Mouse (Mus musculus) heart, adult 2 months (tissue): Measurements from ENCODE around the gene Olfr183. TPM values are rescaled to one million over a fixed set of nuclear protein-coding genes. Genes with fewer than 3 reads are reported as not detected.
"Not testable (repeated sequence)": the region's sequence is repeated elsewhere in the genome, so short reads cannot be mapped to it uniquely, and the experiment has no call there.

Experiments
- DNase-seq, 2 experiments: peaks; one replicate each; pipeline ENCODE4 v3.0.0; 2021
- H3K27ac ChIP-seq: fragments of 200-600 bp; 2 replicates; pipeline ENCODE4 v1.8.1; 2022
- H3K27me3 ChIP-seq: fragments of 200-500 bp; 2 replicates; pipeline ENCODE4 v1.6.1; 2012; ENCODE audit warnings: mild to moderate bottlenecking, low read length, inconsistent platforms, mixed read lengths; ENCODE audit not compliant: control insufficient read depth, insufficient read depth
- H3K36me3 ChIP-seq: fragments of 200-500 bp; 2 replicates; pipeline ENCODE4 v1.6.1; 2012; ENCODE audit warnings: low read length, inconsistent platforms; ENCODE audit not compliant: control insufficient read depth, insufficient read depth
- H3K4me1 ChIP-seq: fragments of 200-500 bp; 2 replicates; pipeline ENCODE4 v1.6.1; 2011; ENCODE audit warnings: low read length; ENCODE audit not compliant: control insufficient read depth, insufficient read depth
- H3K4me3 ChIP-seq: fragments of 200-600 bp; 2 replicates; pipeline ENCODE4 v1.8.1; 2022
- H3K79me2 ChIP-seq: fragments of 200-500 bp; replicated peaks from 2 replicates; pipeline ENCODE4 v1.6.1; 2012; ENCODE audit warnings: mild to moderate bottlenecking, inconsistent platforms, low read length, moderate library complexity, mixed read lengths; ENCODE audit not compliant: control insufficient read depth, insufficient read depth
- H3K9ac ChIP-seq: fragments of 200-500 bp; 2 replicates; pipeline ENCODE4 v1.6.1; 2012; ENCODE audit warnings: low read depth, mild to moderate bottlenecking, control low read depth, inconsistent platforms, low read length, mixed read lengths
- CTCF ChIP-seq: fragments of 200-600 bp; IDR thresholded peaks from 2 replicates; pipeline ENCODE4 v1.8.1; 2022; ENCODE audit warnings: antibody characterized with exemption, mild to moderate bottlenecking, moderate library complexity
- EP300 ChIP-seq: fragments of 200-500 bp; IDR thresholded peaks from 2 replicates; pipeline ENCODE4 v1.6.1; 2011; ENCODE audit warnings: low read depth, low read length, control low read depth; ENCODE audit not compliant: insufficient read depth
- POLR2A ChIP-seq: fragments of 200-500 bp; IDR thresholded peaks from 2 replicates; pipeline ENCODE4 v1.6.1; 2011; ENCODE audit warnings: mild to moderate bottlenecking, low read depth, low read length, control low read depth; ENCODE audit not compliant: insufficient read depth
- WGBS: fragments of 180-500 bp; shearing (Covaris S2); methylation state at CpG from one replicate; pipeline ENCODE4 v1.1.7; 2018; 5-methylcytosine and 5-hydroxymethylcytosine counted together
- intact Hi-C: fragments of 180-260 bp; cut with DNase I; formaldehyde crosslinking; loops from one replicate; pipeline ENCODE4 v1.15.1; 2025
- polyA plus RNA-seq: library from polyadenylated mRNA; depleted of rRNA; stranded (reverse); fragments of >200 nt; gene quantifications from 2 replicates; pipeline ENCODE4 v1.2.3, GENCODE M21; 2012; rRNA removed
- total RNA-seq, 2 experiments: library from RNA; stranded (reverse); gene quantifications; 2 replicates each; pipeline ENCODE4 v1.2.3; 2021

Olfr183 gene
- total and polyA plus RNA-seq, 3 experiments, result not detected

- Histone ChIP-seq H3K4me3 (no peak overlapping the region), H3K27ac (no peak overlapping the region), H3K36me3 (no peaks in the 10 kb centered on the region), H3K27me3 (no peaks in the 10 kb centered on the region), H3K79me2 (no peaks in the 10 kb centered on the region), H3K4me1 (no peaks in the 10 kb centered on the region), H3K9ac (no peak overlapping the region)
- intact Hi-C loops, result no loop called here
- 37% methylated on average over 4 of the region's 4 CpGs for WGBS
- DNase-seq, result no peak
- no peak for TF ChIP-seq POLR2A
- TF ChIP-seq CTCF, result no peak
- no peak for TF ChIP-seq EP300
Observed at GRCm38 (mm10) chr16:59047579-59047978, 52.4 kb downstream of the Olfr183 start.

- Histone ChIP-seq H3K9ac (no peak overlapping the region), H3K4me3 (no peak overlapping the region), H3K36me3 (no peaks in the 10 kb centered on the region), H3K79me2 (no peaks in the 10 kb centered on the region), H3K4me1 (no peaks in the 10 kb centered on the region), H3K27me3 (no peaks in the 10 kb centered on the region), H3K27ac (no peak overlapping the region)
- DNase-seq, result no peak
- intact Hi-C loops, result no loop called here
- WGBS, result 67% methylated on average over 1 of the region's 1 CpGs
- no peak for TF ChIP-seq EP300
- no peak for TF ChIP-seq CTCF
- no peak for TF ChIP-seq POLR2A
Observed at GRCm38 (mm10) chr16:59048860-59049259, 53.7 kb downstream of the Olfr183 start.

- H3K36me3 ChIP-seq, intact Hi-C loops, H3K79me2 ChIP-seq, DNase-seq, H3K4me1 ChIP-seq, H3K4me3 ChIP-seq, H3K27ac ChIP-seq, H3K9ac ChIP-seq, H3K27me3 ChIP-seq: not testable (repeated sequence)
- WGBS, result 93% methylated on average over 2 of the region's 2 CpGs
Observed at GRCm38 (mm10) chr16:59049286-59049685, 54.1 kb downstream of the Olfr183 start.

Other genes starting within 250 kb of the Olfr183 start
- not detected for gene Olfr172, start 232.2 kb upstream of the Olfr183 start, total RNA-seq
- gene Olfr172, start 232.2 kb upstream of the Olfr183 start, polyA plus RNA-seq, result not detected in 2 replicates
- gene Olfr173, start 195.1 kb upstream of the Olfr183 start, total RNA-seq, result not detected
- not detected in 2 replicates for gene Olfr173, start 195.1 kb upstream of the Olfr183 start, polyA plus RNA-seq
- gene Olfr175-ps1, start 168.6 kb upstream of the Olfr183 start, total RNA-seq, result not detected
- not detected in 2 replicates for gene Olfr175-ps1, start 168.6 kb upstream of the Olfr183 start, polyA plus RNA-seq
- not detected for gene Olfr177, start 120.6 kb upstream of the Olfr183 start, total RNA-seq
- gene Olfr177, start 120.6 kb upstream of the Olfr183 start, polyA plus RNA-seq, result not detected in 2 replicates
- not detected for gene Olfr178, start 103.3 kb upstream of the Olfr183 start, total RNA-seq
- not detected in 2 replicates for gene Olfr178, start 103.3 kb upstream of the Olfr183 start, polyA plus RNA-seq
- not detected for gene Olfr181, start 66.6 kb upstream of the Olfr183 start, total RNA-seq
- gene Olfr181, start 66.6 kb upstream of the Olfr183 start, polyA plus RNA-seq, result not detected in 2 replicates
- not detected for gene Olfr180, start 66.0 kb upstream of the Olfr183 start, total RNA-seq
- gene Olfr180, start 66.0 kb upstream of the Olfr183 start, polyA plus RNA-seq, result not detected in 2 replicates
- gene Olfr186, start 34.9 kb downstream of the Olfr183 start, total RNA-seq, result not detected
- not detected in 2 replicates for gene Olfr186, start 34.9 kb downstream of the Olfr183 start, polyA plus RNA-seq
- not detected for gene Olfr187, start 44.4 kb downstream of the Olfr183 start, total RNA-seq
- gene Olfr187, start 44.4 kb downstream of the Olfr183 start, polyA plus RNA-seq, result not detected in 2 replicates
- not detected for gene Olfr190, start 82.6 kb downstream of the Olfr183 start, total RNA-seq
- gene Olfr190, start 82.6 kb downstream of the Olfr183 start, polyA plus RNA-seq, result not detected in 2 replicates
- gene Olfr191, start 94.5 kb downstream of the Olfr183 start, total RNA-seq, result not detected
- gene Olfr191, start 94.5 kb downstream of the Olfr183 start, polyA plus RNA-seq, result not detected in 2 replicates
- gene Olfr193, start 116.5 kb downstream of the Olfr183 start, total RNA-seq, result not detected
- not detected in 2 replicates for gene Olfr193, start 116.5 kb downstream of the Olfr183 start, polyA plus RNA-seq
- not detected for gene Olfr194, start 125.7 kb downstream of the Olfr183 start, total RNA-seq
- gene Olfr194, start 125.7 kb downstream of the Olfr183 start, polyA plus RNA-seq, result not detected in 2 replicates
- gene Olfr195, start 151.7 kb downstream of the Olfr183 start, total RNA-seq, result not detected
- gene Olfr195, start 151.7 kb downstream of the Olfr183 start, polyA plus RNA-seq, result not detected in 2 replicates
- not detected for gene Olfr196, start 175.1 kb downstream of the Olfr183 start, total RNA-seq
- gene Olfr196, start 175.1 kb downstream of the Olfr183 start, polyA plus RNA-seq, result not detected in 2 replicates
- not detected for gene Olfr198, start 208.2 kb downstream of the Olfr183 start, total RNA-seq
- not detected in 2 replicates for gene Olfr198, start 208.2 kb downstream of the Olfr183 start, polyA plus RNA-seq
- not detected for gene Olfr199, start 224.4 kb downstream of the Olfr183 start, total RNA-seq
- not detected in 2 replicates for gene Olfr199, start 224.4 kb downstream of the Olfr183 start, polyA plus RNA-seq